Mouse (Mus musculus) limb, embryonic 14.5 days (tissue): ENCODE data around the gene Mad2l1bp. TPM values are rescaled to one million over a fixed set of nuclear protein-coding genes. Genes with fewer than 3 reads are reported as not detected.

Experiments
- ATAC-seq: fragments of 200-750 bp; cut with Nextera tagmentation; 2 replicates; pipeline ENCODE4 v1.8.0; 2017; ENCODE audit warnings: low read depth, moderate number of reproducible peaks, moderate TSS enrichment; ENCODE audit not compliant: low FRiP score
- DNase-seq: peaks from one replicate; pipeline ENCODE4 v3.0.0-alpha.2; 2015; ENCODE audit warnings: low spot score
- H3K27ac ChIP-seq: fragments of 300-500 bp; sonication (generic); replicated peaks from 2 replicates; pipeline ENCODE4 v1.5.1; 2014; ENCODE audit warnings: low read depth, mild to moderate bottlenecking, low read length, moderate library complexity, mixed read lengths
- H3K27me3 ChIP-seq: fragments of 300-500 bp; sonication (generic); 2 replicates; pipeline ENCODE4 v1.6.1; 2014; ENCODE audit warnings: low read length, mixed read lengths; ENCODE audit not compliant: control insufficient read depth, insufficient read depth
- H3K36me3 ChIP-seq: fragments of 300-500 bp; sonication (generic); 2 replicates; pipeline ENCODE4 v1.6.1; 2014; ENCODE audit warnings: mild to moderate bottlenecking, low read length, moderate library complexity, mixed read lengths; ENCODE audit not compliant: control insufficient read depth, insufficient read depth
- H3K4me1 ChIP-seq: fragments of 300-500 bp; sonication (generic); 2 replicates; pipeline ENCODE4 v1.6.1; 2014; ENCODE audit warnings: antibody characterized with exemption, low read length, mixed read lengths; ENCODE audit not compliant: control insufficient read depth, insufficient read depth
- H3K4me2 ChIP-seq: fragments of 300-500 bp; sonication (generic); replicated peaks from 2 replicates; pipeline ENCODE4 v1.6.1; 2014; ENCODE audit warnings: low read depth, mild to moderate bottlenecking, low read length, moderate library complexity; ENCODE audit not compliant: severe bottlenecking
- H3K4me3 ChIP-seq: fragments of 300-500 bp; sonication (generic); replicated peaks from 2 replicates; pipeline ENCODE4 v1.5.1; 2014; ENCODE audit warnings: low read length
- H3K9ac ChIP-seq: fragments of 300-500 bp; sonication (generic); 2 replicates; pipeline ENCODE4 v1.6.1; 2014; ENCODE audit warnings: mild to moderate bottlenecking, low read depth, low read length, moderate library complexity; ENCODE audit not compliant: severe bottlenecking
- H3K9me3 ChIP-seq: fragments of 300-500 bp; sonication (generic); 2 replicates; pipeline ENCODE4 v1.6.1; 2016; ENCODE audit warnings: low read length; ENCODE audit not compliant: control insufficient read depth
- POLR2A ChIP-seq: fragments of 200-500 bp; IDR thresholded peaks from 2 replicates; pipeline ENCODE4 v1.8.0; 2012; ENCODE audit warnings: inconsistent platforms, mild to moderate bottlenecking, moderate library complexity, borderline replicate concordance; ENCODE audit not compliant: insufficient read depth, insufficient read length; ENCODE audit errors: extremely low read depth
- WGBS: fragments of 180-500 bp; shearing (Covaris S2); extraction: QIAGEN DNeasy Blood & Tissue Kit; methylation state at CpG from one replicate; pipeline ENCODE4 v1.1.7; 2014; 5-methylcytosine and 5-hydroxymethylcytosine counted together
- polyA plus RNA-seq, 2 experiments: library from polyadenylated mRNA; depleted of rRNA in 1 of 2; stranded (reverse) in 1 of 2; unstranded in 1 of 2; fragments of >200 nt; fragmentation: Nextera tagmentation in 1 of 2; extraction: Ambion mirVana in 1 of 2; gene quantifications; 2 replicates each; pipeline versions ENCODE4 v1.2.1 to v1.2.3; 2012 to 2014

Gene Mad2l1bp
- polyA plus RNA-seq (2012; rRNA removed) (25.4 and 27.9 TPM in 2 replicates), polyA plus RNA-seq (2014; fragmentation: Nextera tagmentation; extraction: Ambion mirVana) (32.1 and 32.7 TPM in 2 replicates)

DNA sequence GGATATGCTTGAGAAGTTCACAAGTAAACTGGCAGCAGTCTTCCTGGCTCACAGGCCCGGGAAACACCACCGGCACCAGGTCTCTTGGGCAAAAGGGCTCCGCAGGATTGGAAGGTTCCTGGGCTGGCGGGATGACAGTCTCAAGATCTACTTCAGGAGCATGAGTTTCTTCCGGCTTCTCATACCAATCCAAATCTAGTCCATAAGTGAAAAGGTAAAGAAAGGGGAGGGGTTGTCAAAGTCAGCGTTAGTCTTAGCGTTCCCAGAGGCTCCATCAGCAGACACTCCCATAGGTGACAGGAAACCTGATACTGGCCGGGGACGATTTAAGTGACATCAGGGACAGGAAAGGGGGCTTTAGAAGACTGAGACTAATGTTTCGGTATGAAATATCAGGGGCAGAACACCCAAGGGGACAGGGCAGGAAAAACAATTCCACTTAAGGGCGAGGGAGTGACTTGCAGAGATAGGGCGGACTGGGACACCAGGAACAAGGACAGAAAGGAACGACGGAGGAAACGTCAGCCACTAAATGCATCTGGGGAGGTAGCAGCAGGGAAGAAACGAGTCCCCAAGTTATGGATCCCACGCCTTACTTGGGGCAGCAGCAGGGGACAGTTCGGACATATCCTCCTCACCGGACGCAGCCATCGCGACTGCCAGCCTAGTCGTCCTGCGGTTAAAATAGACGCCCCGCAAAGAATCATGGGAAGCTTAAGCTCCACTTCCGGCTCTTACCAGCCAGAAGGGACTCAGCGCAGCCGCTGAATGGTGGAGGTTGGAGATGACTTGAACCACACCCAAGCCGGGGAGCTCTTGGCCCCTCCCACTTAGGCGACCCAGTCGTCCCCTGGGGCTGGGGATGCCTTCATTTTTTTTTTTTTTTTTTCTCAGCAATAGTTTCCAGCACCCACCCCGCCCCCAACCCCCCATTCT is at the start of gene Mad2l1bp:
Gene Mad2l1bp (minus strand): TSS at position 707 of the 936 bp plus-strand sequence.
- Histone ChIP-seq H3K27me3 (no peaks in the 10 kb centered on the region), H3K4me2 (peak within 1 kb of the TSS; percentile 77), H3K27ac (peak within 1 kb of the TSS; percentile 45; the same call in 1 of the 2 replicates), H3K36me3 (peaks cover 12% of the 10 kb centered on the region), H3K9me3 (no peaks in the 10 kb centered on the region), H3K4me1 (peaks cover 7% of the 10 kb centered on the region; the same call in 1 of the 2 replicates), H3K4me3 (peak within 1 kb of the TSS; percentile 66), H3K9ac (peak within 1 kb of the TSS; percentile 74)
- DNase-seq (peak; percentile 95), ATAC-seq (peak; percentile 88)
- peak; percentile 85; the same call in 1 of the 2 replicates for TF ChIP-seq POLR2A
- 6% methylated on average over 33 of the region's 33 CpGs for WGBS

DNA sequence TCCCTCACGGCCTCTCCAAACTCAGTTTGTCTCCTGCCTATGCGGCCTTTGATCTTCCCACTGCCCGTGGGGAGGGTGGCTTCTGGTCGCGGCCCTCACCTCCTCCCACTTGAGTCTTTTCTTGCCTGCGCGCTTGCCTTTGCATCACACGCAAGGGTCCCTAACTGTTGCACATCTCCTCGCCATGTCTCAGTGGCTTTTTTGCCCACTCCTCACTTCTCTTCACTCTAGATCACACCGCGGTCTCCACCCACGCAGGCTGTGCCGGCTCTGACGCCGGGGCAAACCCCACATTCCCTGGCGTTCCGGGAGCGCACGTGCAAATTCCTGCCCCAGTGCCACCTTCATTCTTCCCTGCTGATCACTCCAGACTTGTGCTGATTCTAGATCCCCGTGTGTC is 49.7 kb upstream of the Mad2l1bp start:
- H3K36me3 ChIP-seq, result peaks cover 47% of the 10 kb centered on the region
- peak overlapping the region; percentile 83 for H3K9ac ChIP-seq
- WGBS, result under 1% methylated on average over 20 of the region's 20 CpGs
- no peaks in the 10 kb centered on the region for H3K9me3 ChIP-seq
- peak overlapping the region; percentile 64 for H3K27ac ChIP-seq
- H3K4me2 ChIP-seq, result peak overlapping the region; percentile 84
- no peak for TF ChIP-seq POLR2A
- no peak; the same call in 1 of the 2 replicates for ATAC-seq
- no peaks in the 10 kb centered on the region for H3K27me3 ChIP-seq
- peak overlapping the region; percentile 90 for H3K4me3 ChIP-seq
- peaks cover 12% of the 10 kb centered on the region for H3K4me1 ChIP-seq
- DNase-seq, result no peak

DNA sequence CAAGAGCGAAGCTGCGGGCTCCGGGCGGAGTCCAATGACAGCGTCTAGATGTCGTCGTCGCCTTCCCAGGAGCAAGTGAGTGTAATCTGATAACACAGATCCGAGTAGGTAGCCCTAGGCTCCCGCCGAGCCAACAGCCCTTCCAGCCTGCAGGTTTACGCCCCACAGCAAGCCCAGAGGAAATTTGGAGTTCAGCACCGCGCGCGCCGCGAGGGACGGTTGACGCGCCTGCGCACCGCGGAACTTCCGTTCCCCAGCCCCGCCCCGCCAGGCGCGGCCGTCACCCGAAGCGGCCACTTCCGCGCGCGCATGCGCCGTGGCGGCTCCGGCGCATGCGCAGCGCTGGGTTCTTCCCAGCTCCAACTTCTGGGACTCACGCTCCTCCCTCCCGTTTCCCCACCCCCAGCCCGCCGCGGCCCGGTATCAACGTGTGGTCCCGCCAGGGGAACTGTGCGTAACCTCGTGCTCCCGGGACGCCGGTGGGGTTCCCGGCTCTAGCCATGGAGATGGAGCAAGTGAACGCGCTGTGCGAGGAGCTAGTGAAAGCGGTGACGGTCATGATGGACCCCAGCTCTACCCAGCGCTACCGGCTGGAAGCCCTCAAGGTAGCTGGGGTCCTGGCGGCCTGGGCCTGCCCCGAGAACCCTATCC is 49.2 kb upstream of the Mad2l1bp start, which contains the start of the genes Polh and Xpo5:
Gene Polh (minus strand): TSS at position 225 of the 651 bp plus-strand sequence.
Gene Xpo5 (plus strand): TSS at position 362 of the 651 bp plus-strand sequence.
- Histone ChIP-seq H3K36me3 (peaks cover 47% of the 10 kb centered on the region), H3K4me2 (peak within 1 kb of the TSS; percentile 84), H3K4me3 (peak within 1 kb of the TSS; percentile 90), H3K9ac (peak within 1 kb of the TSS; percentile 83), H3K27me3 (no peaks in the 10 kb centered on the region), H3K9me3 (no peaks in the 10 kb centered on the region), H3K27ac (peak within 1 kb of the TSS; percentile 64), H3K4me1 (peaks cover 12% of the 10 kb centered on the region)
- under 1% methylated on average over 52 of the region's 66 CpGs for WGBS
- ATAC-seq (peak; percentile 93), DNase-seq (peak; percentile 95)
- 0 out of 2 replicates have a peak, but pooled peaks have one; percentile 47 for TF ChIP-seq POLR2A

DNA sequence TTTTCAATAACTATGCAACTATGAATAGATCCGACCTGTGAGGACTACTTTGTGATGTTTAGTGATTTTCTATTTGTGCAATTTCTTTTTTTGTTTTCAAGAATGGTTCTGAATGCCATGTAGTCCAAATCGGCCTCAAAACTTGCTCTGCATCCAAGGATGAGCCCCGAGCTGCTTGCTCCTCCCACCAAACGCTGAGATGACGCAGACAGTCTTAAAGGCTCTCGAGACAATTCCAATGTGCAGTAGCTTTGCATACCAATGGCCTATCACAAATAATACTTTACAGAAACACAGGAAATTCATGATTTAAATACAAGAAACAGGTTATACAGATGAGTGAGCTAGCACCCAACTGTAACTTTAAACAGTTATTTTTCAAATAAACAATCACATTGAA is 47.8 kb upstream of the Mad2l1bp start:
- no peak for DNase-seq
- peaks cover 47% of the 10 kb centered on the region for H3K36me3 ChIP-seq
- peak overlapping the region; percentile 90 for H3K4me3 ChIP-seq
- no peak overlapping the region for H3K27ac ChIP-seq
- peak overlapping the region; percentile 74 for H3K4me2 ChIP-seq
- WGBS, result 73% methylated on average over 6 of the region's 6 CpGs
- H3K9me3 ChIP-seq, result no peaks in the 10 kb centered on the region
- peak overlapping the region; percentile 83; the same call in 1 of the 2 replicates for H3K9ac ChIP-seq
- TF ChIP-seq POLR2A, result no peak
- peaks cover 12% of the 10 kb centered on the region for H3K4me1 ChIP-seq
- no peak for ATAC-seq
- no peaks in the 10 kb centered on the region for H3K27me3 ChIP-seq

DNA sequence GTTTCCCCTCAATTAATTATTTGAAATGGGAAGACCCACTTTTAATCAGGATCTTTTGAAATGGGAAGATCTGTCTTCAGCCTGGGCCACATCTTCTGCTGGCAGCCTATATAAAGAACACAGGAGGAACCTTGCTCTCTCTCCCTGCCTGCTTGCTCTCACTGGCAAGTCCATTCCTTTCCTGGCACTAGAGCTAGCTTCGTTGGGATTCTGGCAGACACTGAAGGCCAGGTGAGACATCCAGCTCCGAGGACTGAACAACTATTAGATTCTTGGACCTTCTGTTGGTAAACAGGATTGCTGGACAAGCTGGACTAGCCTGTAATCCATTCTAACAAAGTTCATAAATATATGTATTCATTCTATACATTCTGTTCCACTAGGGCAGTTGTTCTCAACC is 35.5 kb upstream of the Mad2l1bp start:
- Histone ChIP-seq H3K36me3 (peaks cover 86% of the 10 kb centered on the region), H3K9me3 (no peaks in the 10 kb centered on the region), H3K4me3 (no peak overlapping the region), H3K27ac (no peak overlapping the region), H3K4me1 (no peaks in the 10 kb centered on the region), H3K27me3 (no peaks in the 10 kb centered on the region), H3K9ac (no peak overlapping the region), H3K4me2 (no peak overlapping the region)
- TF ChIP-seq POLR2A, result no peak
- WGBS, result 98% methylated on average over 2 of the region's 2 CpGs
- ATAC-seq, result no peak
- DNase-seq, result no peak
